Mouse (Mus musculus) intestine, embryonic 15.5 days (tissue): ENCODE measurements around the gene Ddx27. TPM values are rescaled to one million over a fixed set of nuclear protein-coding genes. Genes with fewer than 3 reads are reported as not detected.
A peak's percentile ranks its signal among the peaks of the same experiment; 100 is the strongest.

Experiments
- ATAC-seq: fragments of 200-750 bp; cut with Nextera tagmentation; 2 replicates; pipeline ENCODE4 v1.8.0; 2017; ENCODE audit warnings: moderate TSS enrichment, moderate library complexity
- H3K27ac ChIP-seq: fragments of 300-500 bp; sonication (generic); 2 replicates; pipeline ENCODE4 v1.5.1; 2015; ENCODE audit warnings: mild to moderate bottlenecking, inconsistent platforms
- H3K27me3 ChIP-seq: fragments of 300-500 bp; sonication (generic); replicated peaks from 2 replicates; pipeline ENCODE4 v1.6.1; 2015; ENCODE audit warnings: inconsistent platforms
- H3K36me3 ChIP-seq: fragments of 300-500 bp; sonication (generic); 2 replicates; pipeline ENCODE4 v1.6.1; 2015; ENCODE audit warnings: inconsistent platforms
- H3K4me1 ChIP-seq: fragments of 300-500 bp; sonication (generic); replicated peaks from 2 replicates; pipeline ENCODE4 v1.6.1; 2015; ENCODE audit warnings: inconsistent platforms
- H3K4me2 ChIP-seq: fragments of 300-500 bp; sonication (generic); replicated peaks from 2 replicates; pipeline ENCODE4 v1.6.1; 2015; ENCODE audit warnings: mild to moderate bottlenecking, inconsistent platforms
- H3K4me3 ChIP-seq: fragments of 300-500 bp; sonication (generic); replicated peaks from 2 replicates; pipeline ENCODE4 v1.5.1; 2015; ENCODE audit warnings: inconsistent platforms
- H3K9ac ChIP-seq: fragments of 300-500 bp; sonication (generic); 2 replicates; pipeline ENCODE4 v1.6.1; 2015; ENCODE audit warnings: inconsistent platforms
- H3K9me3 ChIP-seq: fragments of 300-500 bp; sonication (generic); 2 replicates; pipeline ENCODE4 v1.6.1; 2016; ENCODE audit warnings: inconsistent platforms
- WGBS: fragments of 180-500 bp; shearing (Covaris S2); methylation state at CpG from one replicate; pipeline ENCODE4 v1.1.7; 2015; 5-methylcytosine and 5-hydroxymethylcytosine counted together
- polyA plus RNA-seq: library from polyadenylated mRNA; unstranded; fragments of >200 nt; fragmentation: Nextera tagmentation; extraction: Ambion mirVana; gene quantifications from 2 replicates; pipeline ENCODE4 v1.2.1, GENCODE M21; 2015

Gene Ddx27
- polyA plus RNA-seq, 1 experiment from 2014 or later, result 45.9 TPM

GRCm38 (mm10) chr2:167038297-167038696 lies 23.3 kb downstream of the Ddx27 start:
- Histone ChIP-seq H3K9ac (no peak overlapping the region), H3K4me2 (no peak overlapping the region), H3K27ac (no peak overlapping the region), H3K4me1 (no peaks in the 10 kb centered on the region), H3K4me3 (no peak overlapping the region), H3K36me3 (peaks cover 73% of the 10 kb centered on the region), H3K9me3 (no peaks in the 10 kb centered on the region), H3K27me3 (no peaks in the 10 kb centered on the region)
- no peak for ATAC-seq
- WGBS, result 93% methylated on average over 6 of the region's 6 CpGs

GRCm38 (mm10) chr2:167038716-167039115 lies 23.7 kb downstream of the Ddx27 start:
- no peak overlapping the region for H3K4me3 ChIP-seq
- H3K27me3 ChIP-seq, result no peaks in the 10 kb centered on the region
- H3K4me1 ChIP-seq, result no peaks in the 10 kb centered on the region
- no peak overlapping the region for H3K27ac ChIP-seq
- whole genome bisulfite sequencing, result 93% methylated on average over 7 of the region's 7 CpGs
- peaks cover 75% of the 10 kb centered on the region for H3K36me3 ChIP-seq
- no peak overlapping the region for H3K4me2 ChIP-seq
- no peak overlapping the region for H3K9ac ChIP-seq
- H3K9me3 ChIP-seq, result no peaks in the 10 kb centered on the region
- no peak for ATAC-seq

- no peak overlapping the region for H3K9ac ChIP-seq
- peaks cover 77% of the 10 kb centered on the region for H3K36me3 ChIP-seq
- no peak overlapping the region for H3K27ac ChIP-seq
- ATAC-seq, result no peak; the same call in 1 of the 2 replicates
- H3K9me3 ChIP-seq, result no peaks in the 10 kb centered on the region
- 81% methylated on average over 8 of the region's 8 CpGs for WGBS
- H3K4me1 ChIP-seq, result no peaks in the 10 kb centered on the region
- H3K27me3 ChIP-seq, result no peaks in the 10 kb centered on the region
- no peak overlapping the region for H3K4me2 ChIP-seq
- H3K4me3 ChIP-seq, result no peak overlapping the region
Observed at GRCm38 (mm10) chr2:167039386-167039785, 24.4 kb downstream of the Ddx27 start.

- no peaks in the 10 kb centered on the region for H3K9me3 ChIP-seq
- no peak overlapping the region for H3K4me3 ChIP-seq
- WGBS, result 87% methylated on average over 12 of the region's 12 CpGs
- peaks cover 62% of the 10 kb centered on the region for H3K36me3 ChIP-seq
- H3K27ac ChIP-seq, result no peak overlapping the region
- H3K4me1 ChIP-seq, result no peaks in the 10 kb centered on the region
- H3K4me2 ChIP-seq, result no peak overlapping the region
- peak; percentile 82 for ATAC-seq
- no peak overlapping the region for H3K9ac ChIP-seq
- H3K27me3 ChIP-seq, result no peaks in the 10 kb centered on the region
Observed at GRCm38 (mm10) chr2:167043400-167044121, 28.6 kb downstream of the Ddx27 start.

- peaks cover 23% of the 10 kb centered on the region for H3K36me3 ChIP-seq
- 88% methylated on average over 10 of the region's 10 CpGs for WGBS
- no peaks in the 10 kb centered on the region for H3K27me3 ChIP-seq
- peak; percentile 62 for ATAC-seq
- H3K9me3 ChIP-seq, result no peaks in the 10 kb centered on the region
- no peaks in the 10 kb centered on the region for H3K4me1 ChIP-seq
- H3K4me2 ChIP-seq, result no peak overlapping the region
- no peak overlapping the region for H3K27ac ChIP-seq
- no peak overlapping the region for H3K4me3 ChIP-seq
- H3K9ac ChIP-seq, result no peak overlapping the region
Observed at GRCm38 (mm10) chr2:167048223-167048622, 33.2 kb downstream of the Ddx27 start.

GRCm38 (mm10) chr2:167048698-167049358 lies 33.8 kb downstream of the Ddx27 start:
- no peaks in the 10 kb centered on the region for H3K27me3 ChIP-seq
- H3K4me1 ChIP-seq, result 0 out of 2 replicates have a peak, but pooled peaks cover 3% of the 10 kb centered on the region
- H3K9me3 ChIP-seq, result no peaks in the 10 kb centered on the region
- no peak overlapping the region for H3K4me2 ChIP-seq
- ATAC-seq, result no peak
- no peak overlapping the region for H3K9ac ChIP-seq
- 87% methylated on average over 8 of the region's 8 CpGs for WGBS
- H3K4me3 ChIP-seq, result no peak overlapping the region
- no peak overlapping the region for H3K27ac ChIP-seq
- H3K36me3 ChIP-seq, result peaks cover 19% of the 10 kb centered on the region

GRCm38 (mm10) chr2:167053127-167053844 lies 38.3 kb downstream of the Ddx27 start:
- Histone ChIP-seq H3K9ac (no peak overlapping the region), H3K27ac (no peak overlapping the region), H3K36me3 (peaks cover 15% of the 10 kb centered on the region), H3K4me1 (peaks cover 8% of the 10 kb centered on the region; the same call in 1 of the 2 replicates), H3K4me2 (no peak overlapping the region), H3K4me3 (no peak overlapping the region), H3K9me3 (no peaks in the 10 kb centered on the region), H3K27me3 (no peaks in the 10 kb centered on the region)
- WGBS, result 74% methylated on average over 9 of the region's 9 CpGs
- no peak for ATAC-seq

- no peak overlapping the region for H3K9ac ChIP-seq
- H3K36me3 ChIP-seq, result peaks cover 15% of the 10 kb centered on the region
- 80% methylated on average over 15 of the region's 15 CpGs for WGBS
- H3K27me3 ChIP-seq, result no peaks in the 10 kb centered on the region
- ATAC-seq, result no peak
- H3K9me3 ChIP-seq, result no peaks in the 10 kb centered on the region
- no peak overlapping the region for H3K4me2 ChIP-seq
- H3K4me3 ChIP-seq, result no peak overlapping the region
- peaks cover 16% of the 10 kb centered on the region; the same call in 1 of the 2 replicates for H3K4me1 ChIP-seq
- H3K27ac ChIP-seq, result no peak overlapping the region
Observed at GRCm38 (mm10) chr2:167055386-167055785, 40.4 kb downstream of the Ddx27 start.

- Histone ChIP-seq H3K4me2 (no peak overlapping the region), H3K9ac (no peak overlapping the region), H3K27ac (no peak overlapping the region), H3K27me3 (no peaks in the 10 kb centered on the region), H3K9me3 (no peaks in the 10 kb centered on the region), H3K4me3 (no peak overlapping the region), H3K4me1 (peaks cover 23% of the 10 kb centered on the region; the same call in 1 of the 2 replicates), H3K36me3 (peaks cover 15% of the 10 kb centered on the region)
- 95% methylated on average over 15 of the region's 15 CpGs for WGBS
- no peak for ATAC-seq
Observed at GRCm38 (mm10) chr2:167056210-167056941, 41.4 kb downstream of the Ddx27 start.

- no peak for ATAC-seq
- no peak overlapping the region for H3K27ac ChIP-seq
- no peak overlapping the region for H3K4me3 ChIP-seq
- H3K4me2 ChIP-seq, result no peak overlapping the region
- peaks cover 28% of the 10 kb centered on the region; the same call in 1 of the 2 replicates for H3K4me1 ChIP-seq
- H3K9ac ChIP-seq, result no peak overlapping the region
- no peaks in the 10 kb centered on the region for H3K9me3 ChIP-seq
- peaks cover 15% of the 10 kb centered on the region for H3K36me3 ChIP-seq
- H3K27me3 ChIP-seq, result no peaks in the 10 kb centered on the region
- WGBS, result 84% methylated on average over 5 of the region's 5 CpGs
Observed at GRCm38 (mm10) chr2:167056942-167057323, 41.9 kb downstream of the Ddx27 start.

GRCm38 (mm10) chr2:167058201-167058600 lies 43.2 kb downstream of the Ddx27 start:
- Histone ChIP-seq H3K4me3 (no peak overlapping the region), H3K27ac (peak overlapping the region; percentile 44; the same call in 1 of the 2 replicates), H3K9ac (no peak overlapping the region), H3K36me3 (peaks cover 15% of the 10 kb centered on the region), H3K9me3 (no peaks in the 10 kb centered on the region), H3K27me3 (no peaks in the 10 kb centered on the region), H3K4me1 (peaks cover 28% of the 10 kb centered on the region; the same call in 1 of the 2 replicates), H3K4me2 (0 out of 2 replicates have a peak overlapping the region, but pooled peaks have one; percentile 21)
- no peak for ATAC-seq
- WGBS, result 44% methylated on average over 3 of the region's 3 CpGs
